ENCODE assay signal across 21 mouse cellular contexts in the genomic region with DNA sequence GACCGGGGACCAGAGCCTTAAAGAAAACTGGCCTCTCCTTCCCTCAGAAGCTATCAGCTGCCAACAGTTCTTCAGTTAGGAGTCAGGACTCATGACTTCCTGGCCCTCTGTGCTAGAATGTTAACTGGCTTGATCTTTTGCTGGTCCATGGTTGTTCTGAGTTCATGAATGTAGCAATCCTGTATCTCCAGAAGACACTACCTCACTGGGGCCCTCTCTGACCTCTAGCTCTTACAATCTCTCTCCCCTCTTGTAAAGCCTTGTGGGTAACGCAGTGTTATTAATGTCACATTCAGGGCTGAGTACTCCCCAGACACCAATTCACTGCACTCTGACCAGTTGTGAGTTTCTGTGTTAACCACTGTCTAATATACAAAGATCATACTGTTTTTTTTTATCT.
"Had no signal": no experiment of that assay in that cellular context is flagged by ENCODE, and none has a peak within 500 bp of the region (broad histone marks: within the 10 kb centered on the region; RNA-seq: fewer than 3 reads in every experiment).

No protein-coding gene starts in this region.

- H3K4me1 ChIP-seq: intestine, embryonic 15.5 days; kidney, embryonic 15.5 days; limb, embryonic 13.5 days; midbrain, embryonic 10.5 days; midbrain, embryonic 13.5 days; neural tube, embryonic 13.5 days; stomach, embryonic 15.5 days had no signal

- H3K9ac ChIP-seq: intestine, embryonic 15.5 days; kidney, embryonic 15.5 days; limb, embryonic 13.5 days; lung, embryonic 14.5 days; midbrain, embryonic 13.5 days; neural tube, embryonic 13.5 days; stomach, embryonic 15.5 days had no signal

- H3K4me3 ChIP-seq: intestine, embryonic 15.5 days; kidney, embryonic 15.5 days; limb, embryonic 13.5 days; midbrain, embryonic 10.5 days; midbrain, embryonic 13.5 days; myocyte; neural tube, embryonic 13.5 days; stomach, embryonic 15.5 days had no signal

- DNase-seq: kidney, adult 11 months; kidney, adult 8-10 months; kidney, postnatal 10 days; kidney, postnatal 36 days; left cerebral cortex, postnatal 4 days; lung, embryonic 14.5 days; retina, postnatal 1 day; right cerebral cortex, postnatal 25 days; spleen, adult 18-20 months; thymus, postnatal 25 days had no signal

- H3K27ac ChIP-seq: intestine, embryonic 15.5 days; kidney, embryonic 15.5 days; limb, embryonic 13.5 days; macrophage; midbrain, embryonic 10.5 days; midbrain, embryonic 13.5 days; neural tube, embryonic 13.5 days; stomach, embryonic 15.5 days had no signal

- H3K27me3 ChIP-seq: intestine, embryonic 15.5 days; kidney, embryonic 15.5 days; limb, embryonic 13.5 days; midbrain, embryonic 13.5 days; neural tube, embryonic 13.5 days; stomach, embryonic 15.5 days had no signal

- ATAC-seq: intestine, embryonic 15.5 days; lung, postnatal 0 days; midbrain, embryonic 13.5 days; midbrain, embryonic 16.5 days had no signal

- H3K9me3 ChIP-seq: intestine, embryonic 15.5 days; kidney, embryonic 15.5 days; limb, embryonic 13.5 days; midbrain, embryonic 10.5 days; midbrain, embryonic 13.5 days; neural tube, embryonic 13.5 days; stomach, embryonic 15.5 days had no signal

- H3K4me2 ChIP-seq: intestine, embryonic 15.5 days; kidney, embryonic 15.5 days; limb, embryonic 13.5 days; lung, embryonic 14.5 days; midbrain, embryonic 13.5 days; neural tube, embryonic 13.5 days; stomach, embryonic 15.5 days had no signal
